Mouse (Mus musculus) E14TG2a.4 (cell line): ENCODE measurements around the gene Atp5g1.

Source experiments
- H3K27me3 ChIP-seq: 2 replicates; pipeline ENCODE4 v1.6.1; 2014; ENCODE audit warnings: low read length, control low read depth; ENCODE audit not compliant: insufficient read depth
- H3K36me3 ChIP-seq: 2 replicates; pipeline ENCODE4 v1.6.1; 2014; ENCODE audit warnings: low read length, control low read depth; ENCODE audit not compliant: insufficient read depth
- H3K4me1 ChIP-seq: replicated peaks from 2 replicates; pipeline ENCODE4 v1.6.1; 2014; ENCODE audit warnings: low read depth, low read length, control low read depth
- H3K4me3 ChIP-seq: replicated peaks from 2 replicates; pipeline ENCODE4 v1.5.1; 2014; ENCODE audit warnings: mild to moderate bottlenecking, low read length
- H3K9me3 ChIP-seq: 2 replicates; pipeline ENCODE4 v1.6.1; 2014; ENCODE audit warnings: low read length, control low read depth
- CTCF ChIP-seq: conservative IDR thresholded peaks from 2 replicates; pipeline ENCODE4 v1.5.1; 2014; ENCODE audit warnings: low read length
- NANOG ChIP-seq: IDR thresholded peaks from 2 replicates; pipeline ENCODE4 v1.6.1; 2014; ENCODE audit warnings: borderline replicate concordance, low read length, mixed read lengths
- POU5F1 ChIP-seq: IDR thresholded peaks from 2 replicates; pipeline ENCODE4 v1.6.1; 2014; ENCODE audit warnings: low read length, borderline replicate concordance

Atp5g1 gene

DNA sequence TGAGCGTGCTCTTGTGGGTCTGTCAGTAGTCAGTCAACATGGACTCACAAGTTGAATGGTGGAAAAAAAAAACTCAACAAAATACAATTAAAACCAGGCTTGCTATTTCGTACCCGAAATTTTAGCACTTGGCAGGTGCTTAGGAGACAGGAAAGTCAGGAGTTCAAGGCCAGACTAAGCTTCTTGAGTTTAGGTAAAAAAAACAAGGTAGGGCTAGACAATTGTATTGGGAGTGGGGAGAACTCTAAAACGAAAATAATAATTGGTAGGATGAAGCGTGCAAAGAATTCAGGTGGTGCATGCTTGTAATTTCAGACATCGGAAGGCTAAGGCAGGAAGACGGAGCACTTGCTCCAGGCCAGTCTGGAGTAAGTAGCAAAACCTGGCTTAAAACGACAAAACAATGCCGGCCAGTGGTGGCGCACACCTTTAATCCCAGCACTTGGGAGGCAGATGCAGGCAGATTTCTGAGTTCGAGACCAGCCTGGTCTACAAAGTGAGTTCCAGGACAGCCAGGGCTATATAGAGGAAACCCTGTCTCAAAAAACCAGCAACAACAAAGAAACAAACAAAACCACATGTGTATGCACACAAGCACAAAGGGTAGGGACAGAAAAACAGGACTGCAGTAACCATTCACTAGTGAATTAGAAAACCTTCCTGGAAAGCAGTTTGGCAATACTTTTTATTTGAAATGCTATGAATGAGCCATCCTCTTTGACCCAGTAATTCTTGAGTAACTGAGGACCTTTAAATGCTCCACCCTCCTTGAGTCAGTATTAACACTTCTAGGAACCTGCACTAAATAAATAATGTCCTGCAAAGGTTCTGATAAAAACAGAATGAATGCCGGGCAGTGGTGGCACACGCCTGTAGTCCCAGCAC, 993 bp upstream of the Atp5g1 start:
- Histone ChIP-seq H3K27me3 (no peaks in the 10 kb centered on the region), H3K4me3 (peak overlapping the region; percentile 76), H3K36me3 (peaks cover 25% of the 10 kb centered on the region), H3K4me1 (peaks cover 33% of the 10 kb centered on the region), H3K9me3 (no peaks in the 10 kb centered on the region)
- TF ChIP-seq CTCF, result no peak
- no peak for TF ChIP-seq NANOG
- no peak for TF ChIP-seq POU5F1

DNA sequence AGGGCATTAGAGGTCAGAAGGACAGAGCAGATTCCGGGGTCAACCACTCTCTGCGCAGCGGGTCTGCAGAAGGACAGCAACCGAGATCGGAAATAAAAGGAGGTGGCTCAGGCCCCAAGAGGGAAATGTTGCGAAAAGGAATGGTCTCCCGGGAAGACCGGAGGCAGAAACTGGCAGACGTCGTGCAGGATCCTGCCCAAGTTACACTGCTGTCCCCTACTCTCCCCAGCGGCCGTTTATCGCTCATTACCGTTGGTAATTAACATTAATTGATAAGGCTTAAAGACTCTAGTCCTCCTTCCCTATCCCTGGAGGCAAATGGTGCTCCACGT, 327 bp downstream of the Atp5g1 start:
- Histone ChIP-seq H3K27me3 (no peaks in the 10 kb centered on the region), H3K4me1 (peaks cover 46% of the 10 kb centered on the region), H3K4me3 (peak overlapping the region; percentile 98), H3K9me3 (no peaks in the 10 kb centered on the region), H3K36me3 (peaks cover 38% of the 10 kb centered on the region)
- TF ChIP-seq POU5F1 (no peak), NANOG (no peak), CTCF (no peak)

DNA sequence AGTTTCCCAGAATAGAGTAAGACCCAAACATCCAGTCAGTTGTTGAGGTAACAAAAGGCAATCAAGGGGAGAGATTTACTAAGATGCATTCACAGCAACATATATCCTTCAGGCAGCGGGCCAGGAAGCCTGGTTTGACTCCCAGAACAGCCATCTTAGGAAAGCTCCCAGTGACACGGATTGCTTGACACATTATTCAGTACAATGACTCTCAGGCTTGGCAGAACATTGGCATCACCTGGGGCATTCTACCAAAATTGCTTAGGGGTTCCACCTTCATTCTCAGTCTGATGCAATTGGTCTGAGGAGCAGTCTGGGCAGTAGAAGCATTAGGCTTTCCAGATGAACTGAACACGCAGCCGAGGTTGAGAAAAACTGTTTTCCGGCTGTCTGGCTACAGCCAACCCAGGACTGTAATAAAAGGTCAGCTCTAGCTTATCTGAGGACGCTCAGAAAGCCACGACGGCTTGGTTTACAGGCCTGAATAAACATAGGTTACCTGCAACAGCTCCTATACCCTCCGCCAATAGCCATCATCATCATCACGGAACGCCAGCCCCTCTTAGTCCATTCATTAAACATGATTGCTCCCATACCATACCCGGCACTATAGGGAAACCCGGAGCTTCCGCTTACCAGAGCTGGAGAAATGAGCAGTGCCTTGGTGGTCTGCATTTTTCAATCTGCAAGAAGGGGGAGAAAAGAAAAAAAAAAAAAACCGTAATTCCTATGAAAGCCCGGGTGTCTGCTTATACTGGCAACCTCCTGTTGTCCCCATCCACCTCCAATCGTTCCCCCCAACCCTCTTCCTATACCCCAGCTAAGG, 906 bp downstream of the Atp5g1 start:
- peaks cover 44% of the 10 kb centered on the region for H3K36me3 ChIP-seq
- peak overlapping the region; percentile 98 for H3K4me3 ChIP-seq
- TF ChIP-seq POU5F1 (no peak), NANOG (no peak), CTCF (no peak)
- no peaks in the 10 kb centered on the region for H3K9me3 ChIP-seq
- no peaks in the 10 kb centered on the region for H3K27me3 ChIP-seq
- H3K4me1 ChIP-seq, result peaks cover 46% of the 10 kb centered on the region

DNA sequence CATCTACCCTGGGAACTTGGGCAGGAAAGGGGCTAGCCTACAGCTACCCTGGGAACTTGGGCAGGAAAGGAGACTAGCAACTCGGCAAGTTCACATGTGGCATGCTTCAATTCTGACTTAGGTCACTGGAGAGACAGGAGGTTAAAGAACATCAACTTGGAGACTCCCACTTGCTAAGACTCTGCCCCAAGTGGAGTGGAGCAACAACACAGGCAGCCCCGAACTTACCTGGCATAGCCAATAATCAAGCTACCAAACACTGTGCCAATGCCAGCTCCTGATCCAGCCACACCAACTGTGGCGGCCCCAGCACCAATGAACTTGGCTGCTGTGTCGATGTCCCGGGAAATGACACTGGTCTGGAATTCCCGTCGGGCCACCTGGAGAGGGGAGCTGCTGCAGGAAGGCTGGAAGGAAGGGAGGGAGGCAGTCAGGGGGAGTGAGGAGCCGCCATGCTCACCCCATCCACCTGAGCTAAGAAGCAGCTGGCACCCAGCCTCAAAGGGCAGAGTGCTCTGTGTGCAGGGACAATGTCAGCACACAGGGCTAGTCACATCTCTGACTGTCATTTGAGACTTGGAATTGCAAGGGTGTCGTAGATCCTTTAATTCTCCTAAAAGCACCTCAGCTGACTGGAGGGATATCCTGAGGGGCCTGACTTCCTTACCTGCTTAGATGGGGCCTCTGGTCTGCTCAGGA, 2.0 kb downstream of the Atp5g1 start:
- Histone ChIP-seq H3K27me3 (no peaks in the 10 kb centered on the region), H3K9me3 (no peaks in the 10 kb centered on the region), H3K4me1 (peaks cover 47% of the 10 kb centered on the region), H3K4me3 (peak overlapping the region; percentile 98), H3K36me3 (peaks cover 50% of the 10 kb centered on the region)
- TF ChIP-seq POU5F1, result no peak
- no peak for TF ChIP-seq CTCF
- TF ChIP-seq NANOG, result no peak

DNA sequence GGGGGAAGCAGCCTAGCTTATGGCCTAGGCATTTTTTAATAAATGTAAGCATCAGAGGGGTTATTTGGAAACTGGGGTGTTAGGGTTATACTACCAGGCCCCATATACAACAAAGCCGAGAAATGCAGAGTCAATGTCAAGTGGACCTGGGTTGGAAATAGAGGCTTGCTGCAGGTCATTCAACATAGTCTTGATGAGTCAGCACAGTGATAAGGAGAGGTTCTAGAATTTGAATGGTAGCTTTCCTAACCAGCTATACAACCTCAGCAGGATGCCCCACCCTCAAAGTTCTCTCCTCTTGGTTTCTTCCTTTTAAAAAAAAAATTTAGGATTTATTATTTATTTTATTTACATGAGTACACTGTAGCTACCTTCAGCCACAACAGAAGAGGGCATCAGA, 4.5 kb downstream of the Atp5g1 start:
- no peak for TF ChIP-seq CTCF
- no peak for TF ChIP-seq POU5F1
- peaks cover 56% of the 10 kb centered on the region for H3K36me3 ChIP-seq
- H3K9me3 ChIP-seq, result no peaks in the 10 kb centered on the region
- no peaks in the 10 kb centered on the region for H3K27me3 ChIP-seq
- no peak overlapping the region for H3K4me3 ChIP-seq
- peaks cover 46% of the 10 kb centered on the region for H3K4me1 ChIP-seq

DNA sequence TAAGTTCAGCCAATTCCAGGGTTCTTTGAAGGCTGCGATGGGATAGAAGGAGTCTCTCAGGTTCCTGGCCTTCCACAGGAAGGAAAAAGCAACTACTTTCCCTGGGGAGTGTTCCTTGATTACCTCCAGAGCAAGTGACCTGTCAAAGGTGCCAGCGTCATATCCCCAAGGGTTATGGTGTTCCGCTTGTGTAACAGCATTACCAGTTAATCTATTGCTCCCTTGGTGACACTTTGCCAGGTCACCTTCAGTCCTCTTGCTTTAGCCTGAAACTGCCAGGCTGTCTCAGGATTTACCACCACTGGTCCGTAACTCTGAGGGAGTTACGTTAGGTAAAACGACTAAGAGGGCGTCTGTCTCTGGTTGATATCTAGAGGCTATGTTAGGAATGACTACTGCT, 5.1 kb downstream of the Atp5g1 start:
- TF ChIP-seq NANOG (no peak), CTCF (no peak), POU5F1 (no peak)
- Histone ChIP-seq H3K4me1 (peaks cover 53% of the 10 kb centered on the region), H3K9me3 (no peaks in the 10 kb centered on the region), H3K36me3 (peaks cover 56% of the 10 kb centered on the region), H3K4me3 (no peak overlapping the region), H3K27me3 (no peaks in the 10 kb centered on the region)

DNA sequence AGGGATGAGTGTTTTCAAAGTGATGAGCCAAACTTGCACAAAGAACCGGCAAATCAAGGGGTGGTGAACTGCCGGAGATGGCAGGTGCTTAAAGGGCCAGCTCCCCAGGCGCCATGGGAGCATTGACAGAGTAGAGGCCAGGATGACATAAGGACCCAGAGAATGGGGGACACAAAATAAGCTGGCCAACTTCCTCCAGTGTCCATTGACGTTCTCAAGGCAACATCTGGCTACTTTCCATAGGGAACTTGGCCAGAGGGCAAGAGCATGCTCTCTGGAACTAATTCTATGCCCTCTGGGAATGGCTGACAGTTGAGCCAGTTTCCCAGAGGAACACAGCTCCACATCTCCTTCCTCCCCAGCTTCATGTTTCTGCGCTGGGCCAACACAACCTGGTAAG, 7.2 kb downstream of the Atp5g1 start:
- no peak for TF ChIP-seq POU5F1
- no peak for TF ChIP-seq CTCF
- TF ChIP-seq NANOG, result no peak
- Histone ChIP-seq H3K4me1 (peaks cover 50% of the 10 kb centered on the region), H3K36me3 (peaks cover 50% of the 10 kb centered on the region), H3K4me3 (no peak overlapping the region), H3K27me3 (no peaks in the 10 kb centered on the region), H3K9me3 (no peaks in the 10 kb centered on the region)
